Mouse (Mus musculus): Measurements from ENCODE around the gene Ptcd1.
A peak's percentile ranks its signal among the peaks of the same experiment; 100 is the strongest.
"Not testable (repeated sequence)": the region's sequence is repeated elsewhere in the genome, so short reads cannot be mapped to it uniquely, and the experiment has no call there.

Gene Ptcd1

GRCm38 (mm10) chr5:145166536-145167305 is at the start of gene Ptcd1, which contains the start of gene Cpsf4:
TSS of gene Ptcd1 (minus strand) at chr5:145167108.
TSS of gene Cpsf4 (plus strand) at chr5:145167213.
- DNase-seq (ENCODE audit: low spot score): peak; percentile 100

- DNase-seq (ENCODE audit: low spot score): no peak
Observed at GRCm38 (mm10) chr5:145214679-145215078, 47.8 kb upstream of the Ptcd1 start.

GRCm38 (mm10) chr5:145213505-145213904 is 46.6 kb upstream of the Ptcd1 start:
- DNase-seq (ENCODE audit: low spot score): no peak

- no peak for DNase-seq (ENCODE audit: low spot score)
Observed at GRCm38 (mm10) chr5:145212216-145212615, 45.3 kb upstream of the Ptcd1 start.

- no peak for DNase-seq (ENCODE audit: low spot score)
Observed at GRCm38 (mm10) chr5:145211340-145211739, 44.4 kb upstream of the Ptcd1 start.

GRCm38 (mm10) chr5:145208391-145208790 is 41.5 kb upstream of the Ptcd1 start:
- not testable (repeated sequence) for DNase-seq (ENCODE audit: low spot score)

- DNase-seq (ENCODE audit: low spot score): no peak
Observed at GRCm38 (mm10) chr5:145207954-145208353, 41.0 kb upstream of the Ptcd1 start.

- no peak for DNase-seq (ENCODE audit: low spot score)
Observed at GRCm38 (mm10) chr5:145207385-145207784, 40.5 kb upstream of the Ptcd1 start.

GRCm38 (mm10) chr5:145205041-145205440 is 38.1 kb upstream of the Ptcd1 start:
- DNase-seq (ENCODE audit: low spot score): peak; percentile 48

- peak; percentile 98 for DNase-seq (ENCODE audit: low spot score)
Observed at GRCm38 (mm10) chr5:145203936-145204691, 37.2 kb upstream of the Ptcd1 start, which contains the start of gene Zkscan5. TSS of gene Zkscan5 (plus strand) at chr5:145204562.

- no peak for DNase-seq (ENCODE audit: low spot score)
Observed at GRCm38 (mm10) chr5:145202446-145202845, 35.5 kb upstream of the Ptcd1 start.

- peak; percentile 92 for DNase-seq (ENCODE audit: low spot score)
Observed at GRCm38 (mm10) chr5:145201321-145201991, 34.5 kb upstream of the Ptcd1 start, which contains the start of gene Zkscan14. TSS of gene Zkscan14 (minus strand) at chr5:145201868.

- no peak for DNase-seq (ENCODE audit: low spot score)
Observed at GRCm38 (mm10) chr5:145200387-145200786, 33.5 kb upstream of the Ptcd1 start.

GRCm38 (mm10) chr5:145191962-145192361 is 25.1 kb upstream of the Ptcd1 start, which contains the start of gene Atp5j2:
TSS of gene Atp5j2 (minus strand) at chr5:145192062.
- no peak for DNase-seq (ENCODE audit: low spot score)

- DNase-seq (ENCODE audit: low spot score): peak; percentile 92
Observed at GRCm38 (mm10) chr5:145190875-145191798, 24.2 kb upstream of the Ptcd1 start.

- no peak for DNase-seq (ENCODE audit: low spot score)
Observed at GRCm38 (mm10) chr5:145190373-145190772, 23.5 kb upstream of the Ptcd1 start.

GRCm38 (mm10) chr5:145189416-145189815 is 22.5 kb upstream of the Ptcd1 start:
- DNase-seq (ENCODE audit: low spot score): no peak

- no peak for DNase-seq (ENCODE audit: low spot score)
Observed at GRCm38 (mm10) chr5:145185244-145185643, 18.3 kb upstream of the Ptcd1 start.

- DNase-seq (ENCODE audit: low spot score): no peak
Observed at GRCm38 (mm10) chr5:145178461-145178980, 11.6 kb upstream of the Ptcd1 start.

GRCm38 (mm10) chr5:145167306-145167661 is 376 bp upstream of the Ptcd1 start:
- DNase-seq (ENCODE audit: low spot score): peak; percentile 53

GRCm38 (mm10) chr5:145165184-145165583 is 1.7 kb downstream of the Ptcd1 start:
- DNase-seq (ENCODE audit: low spot score): no peak

Data from MN1 (cell line).